Mouse (Mus musculus): Measurements from ENCODE around the gene Nxpe2. TPM values are rescaled to one million over a fixed set of nuclear protein-coding genes. Genes with fewer than 3 reads are reported as not detected.

The Nxpe2 gene
- 1.9 and 2.3 TPM in 2 replicates for polyA plus RNA-seq (2012; rRNA removed; ENCODE audit: low replicate concordance)

DNA sequence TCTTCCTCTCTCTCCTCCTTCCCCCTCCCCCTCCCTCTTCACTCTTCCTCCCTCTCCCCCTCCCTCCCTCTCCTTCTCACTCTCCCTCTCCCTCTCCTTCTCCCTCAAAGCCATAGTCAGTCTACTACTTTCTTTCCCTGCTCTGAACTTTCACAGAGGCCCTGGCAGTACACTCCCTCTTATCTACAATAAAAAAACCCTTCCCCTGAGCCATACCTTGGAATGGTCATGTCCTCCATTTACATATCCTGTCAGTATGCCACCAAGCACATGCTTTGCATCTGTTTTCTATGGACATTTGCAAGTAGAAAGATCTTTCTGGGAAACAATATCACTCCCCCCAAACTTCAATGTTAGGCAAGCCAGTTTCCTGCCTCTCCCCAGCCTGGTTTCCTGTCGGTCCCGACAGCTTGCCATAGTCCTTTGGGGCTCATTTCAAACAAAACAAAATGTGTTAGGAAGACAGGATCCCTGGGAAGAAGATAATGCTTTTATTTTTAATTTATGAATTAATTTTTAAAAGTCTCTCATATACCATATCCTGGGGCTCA, at the start of gene Nxpe2:
Gene Nxpe2 (minus strand): TSS at position 307 of the 551 bp plus-strand sequence.

Other genes with a start within 250 kb of the Nxpe2 start
- gene Nxpe4, start 191.4 kb downstream of the Nxpe2 start, polyA plus RNA-seq (2012; rRNA removed; ENCODE audit: low replicate concordance), result 1.4 and 4.0 TPM in 2 replicates
- 54.3 and 79.4 TPM in 2 replicates for gene Rexo2, start 127.2 kb upstream of the Nxpe2 start, polyA plus RNA-seq (2012; rRNA removed; ENCODE audit: low replicate concordance)
- gene Rbm7, start 141.8 kb upstream of the Nxpe2 start, polyA plus RNA-seq (2012; rRNA removed; ENCODE audit: low replicate concordance), result 15.7 and 34.9 TPM in 2 replicates
- gene Gm5617, start 142.0 kb upstream of the Nxpe2 start, polyA plus RNA-seq (2012; rRNA removed; ENCODE audit: low replicate concordance), result 102 and 189 TPM in 2 replicates